Mouse (Mus musculus): Measurements from ENCODE around the gene Kifc3.

GRCm38 (mm10) chr8:95176985-95177384 lies 25.6 kb downstream of the Kifc3 start:
- no peak for TF ChIP-seq CTCF (IDR thresholded peaks at IDR 0.05; ENCODE audit: borderline replicate concordance, insufficient read depth, low read length)
- no peak for TF ChIP-seq POLR2A (IDR thresholded peaks at IDR 0.05; ENCODE audit: low read depth, low read length)
